In the genomic region with DNA sequence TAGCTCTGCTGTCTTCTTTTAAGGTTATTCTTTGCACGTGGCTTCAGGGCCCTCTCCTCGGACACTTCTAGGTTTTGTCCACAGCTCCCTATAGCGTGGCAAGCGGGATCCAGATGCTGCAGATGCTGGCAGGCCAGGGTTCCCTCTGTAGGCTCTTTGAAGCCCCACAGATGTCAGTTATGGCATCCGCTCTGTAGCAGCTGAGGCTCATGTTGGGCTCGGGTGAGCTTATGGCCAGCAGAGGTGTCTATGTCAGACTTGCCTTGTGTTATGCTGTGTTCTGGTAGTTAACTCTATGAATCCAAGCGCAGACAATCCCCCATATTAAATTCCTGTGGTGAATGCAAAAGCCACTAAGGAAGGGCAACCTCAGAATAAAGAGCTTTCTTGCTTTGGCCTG, we compare ENCODE assay signal across 22 mouse cellular contexts. TPM values are rescaled to one million over a fixed set of nuclear protein-coding genes. Genes with fewer than 3 reads are reported as not detected.
DNase-seq lines count a peak whose midpoint lies in the region; ATAC-seq and TF ChIP-seq lines count a peak whose summit lies in the region.
"Had no signal": no experiment of that assay in that cellular context is flagged by ENCODE, and none has a peak within 500 bp of the region (broad histone marks: within the 10 kb centered on the region; RNA-seq: fewer than 3 reads in every experiment).

No protein-coding gene starts in this region.

- no peaks in the 10 kb centered on the region for H3K27me3 ChIP-seq in kidney, postnatal 0 days (ENCODE audit: insufficient read depth, low read length)
- no peaks in the 10 kb centered on the region for H3K27me3 ChIP-seq in embryonic facial prominence, embryonic 12.5 days
- H3K27me3 ChIP-seq in limb, embryonic 13.5 days: no peaks in the 10 kb centered on the region
- H3K27me3 ChIP-seq: heart, embryonic 13.5 days; hindbrain, embryonic 15.5 days; liver, embryonic 13.5 days; midbrain, embryonic 15.5 days had no signal

- no peak for TF ChIP-seq CTCF in kidney, postnatal 0 days (IDR thresholded peaks at IDR 0.05; ENCODE audit: low read depth)

- H3K4me1 ChIP-seq in kidney, postnatal 0 days (replicated peaks; ENCODE audit: insufficient read depth, low read length): peaks cover 11% of the 10 kb centered on the region
- peaks cover 53% of the 10 kb centered on the region for H3K4me1 ChIP-seq in embryonic facial prominence, embryonic 12.5 days
- H3K4me1 ChIP-seq in limb, embryonic 13.5 days: peaks cover 64% of the 10 kb centered on the region

- H3K36me3 ChIP-seq in kidney, postnatal 0 days (ENCODE audit: insufficient read depth, low read length): no peaks in the 10 kb centered on the region
- no peaks in the 10 kb centered on the region for H3K36me3 ChIP-seq in embryonic facial prominence, embryonic 12.5 days
- H3K36me3 ChIP-seq in limb, embryonic 13.5 days: peaks cover 3% of the 10 kb centered on the region
- H3K36me3 ChIP-seq: heart, embryonic 13.5 days; hindbrain, embryonic 15.5 days; liver, embryonic 13.5 days; midbrain, embryonic 15.5 days had no signal

- no peak overlapping the region for H3K27ac ChIP-seq in kidney, postnatal 0 days
- H3K27ac ChIP-seq in embryonic facial prominence, embryonic 12.5 days: peak overlapping the region; percentile 74
- H3K27ac ChIP-seq in limb, embryonic 13.5 days: peak overlapping the region; percentile 75
- H3K27ac ChIP-seq: heart, embryonic 13.5 days; hindbrain, embryonic 15.5 days; liver, embryonic 13.5 days; midbrain, embryonic 15.5 days had no signal

- H3K4me2 ChIP-seq in kidney, postnatal 0 days (ENCODE audit: low read length): no peak overlapping the region
- no peak overlapping the region for H3K4me2 ChIP-seq in embryonic facial prominence, embryonic 12.5 days (replicated peaks)
- no peak overlapping the region for H3K4me2 ChIP-seq in limb, embryonic 13.5 days (replicated peaks)
- H3K4me2 ChIP-seq: heart, embryonic 13.5 days; hindbrain, embryonic 15.5 days; liver, embryonic 13.5 days; midbrain, embryonic 15.5 days had no signal

- no peak overlapping the region for H3K9ac ChIP-seq in kidney, postnatal 0 days (ENCODE audit: low read depth, low read length)
- H3K9ac ChIP-seq in embryonic facial prominence, embryonic 12.5 days: no peak overlapping the region
- H3K9ac ChIP-seq in limb, embryonic 13.5 days: no peak overlapping the region
- H3K9ac ChIP-seq: heart, embryonic 13.5 days; hindbrain, embryonic 15.5 days; liver, embryonic 13.5 days; midbrain, embryonic 15.5 days had no signal

- no peak overlapping the region for H3K4me3 ChIP-seq in kidney, postnatal 0 days (replicated peaks; ENCODE audit: low read depth, low read length)
- H3K4me3 ChIP-seq in embryonic facial prominence, embryonic 12.5 days: no peak overlapping the region
- H3K4me3 ChIP-seq in limb, embryonic 13.5 days: no peak overlapping the region
- H3K4me3 ChIP-seq: heart, embryonic 13.5 days; hindbrain, embryonic 15.5 days; liver, embryonic 13.5 days; midbrain, embryonic 15.5 days had no signal

- no peaks in the 10 kb centered on the region for H3K9me3 ChIP-seq in kidney, postnatal 0 days (replicated peaks; ENCODE audit: low read length)
- no peaks in the 10 kb centered on the region for H3K9me3 ChIP-seq in embryonic facial prominence, embryonic 12.5 days
- no peaks in the 10 kb centered on the region for H3K9me3 ChIP-seq in limb, embryonic 13.5 days
- H3K9me3 ChIP-seq: G1E; heart, embryonic 13.5 days; hindbrain, embryonic 15.5 days; liver, embryonic 13.5 days; midbrain, embryonic 15.5 days had no signal

- peak; percentile 74 for DNase-seq in heart, adult 11 months
- no peak for DNase-seq in heart, adult 18-20 months
- DNase-seq in kidney, postnatal 0 days (ENCODE audit: low spot score): peak; percentile 59
- no peak for DNase-seq in kidney, postnatal 25 days
- DNase-seq in cerebellum, adult 11-12 months: no peak
- no peak for DNase-seq in thymus, postnatal 36 days
- DNase-seq: adrenal gland, postnatal 14 days; cerebellum, postnatal 14 days; kidney, adult 11 months; liver, embryonic 13.5 days; right cerebral cortex, postnatal 14 days had no signal

- WGBS in kidney, postnatal 0 days: 37% methylated on average over 7 of the region's 7 CpGs
- 52% methylated on average over 7 of the region's 7 CpGs for WGBS in embryonic facial prominence, embryonic 12.5 days
- WGBS in limb, embryonic 13.5 days: 45% methylated on average over 7 of the region's 7 CpGs

- no peak; the same call in 1 of the 2 replicates for ATAC-seq in kidney, postnatal 0 days (replicated peaks; ENCODE audit: low FRiP score, low read depth)
- ATAC-seq in embryonic facial prominence, embryonic 12.5 days (ENCODE audit: insufficient number of reproducible peaks, insufficient read depth, low FRiP score, low TSS enrichment): no peak
- peak; percentile 55; the same call in 1 of the 2 replicates for ATAC-seq in limb, embryonic 13.5 days (ENCODE audit: low FRiP score, low read depth)
- ATAC-seq: forebrain, embryonic 16.5 days; midbrain, embryonic 15.5 days had no signal

RNA-seq across cellular contexts. Expression of gene Cep41, which starts 13.1 kb away (rescaled TPM):
- total RNA-seq in heart, adult 18-20 months (2021): 1 to 10 TPM; 1.3 to 1.5 TPM
- 11.9 and 12.1 TPM in 2 replicates for polyA plus RNA-seq in kidney, postnatal 0 days (2015; fragmentation: Nextera tagmentation; extraction: Ambion mirVana)
- 23.8 and 26.3 TPM in 2 replicates for polyA plus RNA-seq in embryonic facial prominence, embryonic 12.5 days (2016; fragmentation: Nextera tagmentation; extraction: Ambion mirVana)
- polyA plus RNA-seq in limb, embryonic 13.5 days (2015; fragmentation: Nextera tagmentation; extraction: Ambion mirVana): 52.3 and 55.4 TPM in 2 replicates

RNA-seq across cellular contexts. Expression of gene Cpa1, which starts 41.4 kb away (rescaled TPM):
- not detected for total RNA-seq in heart, adult 18-20 months (2021)
- polyA plus RNA-seq in kidney, postnatal 0 days (2015; fragmentation: Nextera tagmentation; extraction: Ambion mirVana): 0.53 and 0.55 TPM in 2 replicates
- polyA plus RNA-seq in embryonic facial prominence, embryonic 12.5 days (2016; fragmentation: Nextera tagmentation; extraction: Ambion mirVana): 0.22 and 0.29 TPM in 2 replicates
- 0.88 and 1.0 TPM in 2 replicates for polyA plus RNA-seq in limb, embryonic 13.5 days (2015; fragmentation: Nextera tagmentation; extraction: Ambion mirVana)
- total RNA-seq: G1E; layer of hippocampus, postnatal 25 days; left cerebral cortex, postnatal 14 days; megakaryocyte progenitor cell, adult 5-6 weeks; neutrophil, adult 5-6 weeks had no signal
- polyA plus RNA-seq: G1E had no signal

RNA-seq across cellular contexts. Expression of gene Mest, which starts 42.9 kb away (rescaled TPM):
- 1 to 10 TPM; 5.4 to 6.8 TPM for total RNA-seq in heart, adult 18-20 months (2021)
- 1,049 and 1,099 TPM in 2 replicates for polyA plus RNA-seq in kidney, postnatal 0 days (2015; fragmentation: Nextera tagmentation; extraction: Ambion mirVana)
- 1,207 and 1,222 TPM in 2 replicates for polyA plus RNA-seq in embryonic facial prominence, embryonic 12.5 days (2016; fragmentation: Nextera tagmentation; extraction: Ambion mirVana)
- polyA plus RNA-seq in limb, embryonic 13.5 days (2015; fragmentation: Nextera tagmentation; extraction: Ambion mirVana): 1,770 and 1,957 TPM in 2 replicates

Comparison
In these comparisons a context has a peak if more than half of its experiments do, and no peak if none do; other contexts are left out.
1. DNase-seq: peak in heart, adult 11 months (single experiment) and kidney, postnatal 0 days (single experiment); none in heart, adult 18-20 months (0 of 2), kidney, postnatal 25 days (0 of 2), cerebellum, adult 11-12 months (single experiment) and thymus, postnatal 36 days (0 of 2).